Mouse (Mus musculus) adrenal gland, postnatal 10 days (tissue): ENCODE measurements around the gene Psmd4. TPM values are rescaled to one million over a fixed set of nuclear protein-coding genes. Genes with fewer than 3 reads are reported as not detected.

Source experiments
- microRNA-seq: library from miRNA; unstranded; fragments of <30 nt; microRNA quantifications from one replicate; pipeline ENCODE4 v1.2.0, GENCODE M21; 2021
- total RNA-seq, 2 experiments: library from RNA; stranded (reverse); gene quantifications; 2 replicates each; pipeline ENCODE4 v1.2.3; 2021

Psmd4 gene
- total RNA-seq, 2 experiments from 2014 or later: 206 to 221 TPM

Small RNA genes within 50 kb of the gene (microRNA-seq; reads per million reads assigned to microRNA genes)
- gene Mir7013: 1.4 reads per million

Other genes with a start within 250 kb of the Psmd4 start
- gene Pogz, start 205.0 kb downstream of the Psmd4 start, total RNA-seq: 10 to 100 TPM; 24.8 to 41.9 TPM
- 100 to 1,000 TPM; 283 to 296 TPM for gene Psmb4, start 155.7 kb downstream of the Psmd4 start, total RNA-seq
- gene Selenbp1, start 109.6 kb downstream of the Psmd4 start, total RNA-seq: 10 to 100 TPM; 73.8 to 78.3 TPM
- gene Rfx5, start 88.5 kb downstream of the Psmd4 start, total RNA-seq: 10 to 100 TPM; 20.2 to 31.4 TPM
- 10 to 100 TPM; 43.1 to 45.3 TPM for gene Pi4kb, start 67.9 kb downstream of the Psmd4 start, total RNA-seq
- gene Zfp687, start 27.2 kb downstream of the Psmd4 start, total RNA-seq: 10 to 100 TPM; 35.3 to 39.8 TPM
- 10 to 100 TPM; 35.0 to 40.3 TPM for gene Pip5k1a, start 64.3 kb upstream of the Psmd4 start, total RNA-seq
- 10 to 100 TPM; 56.2 to 69.5 TPM for gene Vps72, start 68.4 kb upstream of the Psmd4 start, total RNA-seq
- gene Tmod4, start 81.9 kb upstream of the Psmd4 start, total RNA-seq: 10 to 100 TPM in 1 of 2 experiments, 1 to 10 TPM in 1; 8.1 to 25.3 TPM
- 10 to 100 TPM; 30.6 to 38.6 TPM for gene Scnm1, start 91.4 kb upstream of the Psmd4 start, total RNA-seq
- 1 to 10 TPM; 9.2 to 9.8 TPM for gene Lysmd1, start 91.5 kb upstream of the Psmd4 start, total RNA-seq
- gene Tnfaip8l2, start 99.7 kb upstream of the Psmd4 start, total RNA-seq: 1 to 10 TPM; 3.7 to 4.4 TPM
- 10 to 100 TPM in 1 of 2 experiments, 1 to 10 TPM in 1; 8.3 to 17.1 TPM for gene Sema6c, start 117.8 kb upstream of the Psmd4 start, total RNA-seq
- gene Gabpb2, start 175.3 kb upstream of the Psmd4 start, total RNA-seq: 10 to 100 TPM; 20.6 to 25.2 TPM
- gene Cdc42se1, start 186.1 kb upstream of the Psmd4 start, total RNA-seq: 10 to 100 TPM; 62.4 to 69.7 TPM
- 10 to 100 TPM; 13.8 to 23.7 TPM for gene Mllt11, start 189.6 kb upstream of the Psmd4 start, total RNA-seq
- under 1 TPM in 1 of 2 experiments, not detected in 1; 0.18 TPM for gene Gm128, start 199.0 kb upstream of the Psmd4 start, total RNA-seq
- under 1 TPM in 1 of 2 experiments, not detected in 1; 0.42 TPM for gene Bnipl, start 208.6 kb upstream of the Psmd4 start, total RNA-seq
- gene Mindy1, start 238.7 kb upstream of the Psmd4 start, total RNA-seq: 10 to 100 TPM; 71.2 to 78.1 TPM
- gene Prune1, start 239.5 kb upstream of the Psmd4 start, total RNA-seq: 10 to 100 TPM; 22.2 to 27.9 TPM